Mouse (Mus musculus) lung, embryonic 14.5 days (tissue): ENCODE results near the gene Cpeb4. TPM values are rescaled to one million over a fixed set of nuclear protein-coding genes. Genes with fewer than 3 reads are reported as not detected.

Source experiments
- ATAC-seq: fragments of 200-750 bp; cut with Nextera tagmentation; 2 replicates; pipeline ENCODE4 v1.8.0; 2017; ENCODE audit warnings: mild to moderate bottlenecking, moderate TSS enrichment, moderate library complexity; ENCODE audit not compliant: insufficient read depth
- DNase-seq: peaks from one replicate; pipeline ENCODE4 v3.0.0-alpha.2; 2015
- H3K27ac ChIP-seq: fragments of 300-500 bp; sonication (generic); 2 replicates; pipeline ENCODE4 v1.5.1; 2014; ENCODE audit warnings: low read depth, mild to moderate bottlenecking, moderate library complexity
- H3K27me3 ChIP-seq: fragments of 300-500 bp; sonication (generic); 2 replicates; pipeline ENCODE4 v1.6.1; 2014; ENCODE audit warnings: low read length, control low read depth; ENCODE audit not compliant: insufficient read depth
- H3K36me3 ChIP-seq: fragments of 300-500 bp; sonication (generic); 2 replicates; pipeline ENCODE4 v1.6.1; 2014; ENCODE audit warnings: control low read depth; ENCODE audit not compliant: insufficient read depth
- H3K4me1 ChIP-seq: fragments of 300-500 bp; sonication (generic); 2 replicates; pipeline ENCODE4 v1.6.1; 2014; ENCODE audit warnings: antibody characterized with exemption, control low read depth; ENCODE audit not compliant: insufficient read depth
- H3K4me2 ChIP-seq: fragments of 300-500 bp; sonication (generic); 2 replicates; pipeline ENCODE4 v1.6.1; 2014; ENCODE audit warnings: mild to moderate bottlenecking
- H3K4me3 ChIP-seq: fragments of 300-500 bp; sonication (generic); 2 replicates; pipeline ENCODE4 v1.5.1; 2014; ENCODE audit warnings: low read depth, low read length
- H3K9ac ChIP-seq: fragments of 300-500 bp; sonication (generic); 2 replicates; pipeline ENCODE4 v1.6.1; 2014
- H3K9me3 ChIP-seq: fragments of 300-500 bp; sonication (generic); 2 replicates; pipeline ENCODE4 v1.6.1; 2016; ENCODE audit warnings: low read depth, low read length, control low read depth
- CTCF ChIP-seq: IDR thresholded peaks from 2 replicates; pipeline ENCODE4 v1.5.1; 2016; ENCODE audit warnings: antibody characterized with exemption, low read depth
- WGBS: fragments of 180-500 bp; shearing (Covaris S2); extraction: QIAGEN DNeasy Blood & Tissue Kit; methylation state at CpG from one replicate; pipeline ENCODE4 v1.1.7; 2014; 5-methylcytosine and 5-hydroxymethylcytosine counted together
- polyA plus RNA-seq: library from polyadenylated mRNA; unstranded; fragments of >200 nt; fragmentation: Nextera tagmentation; extraction: Ambion mirVana; gene quantifications from 2 replicates; pipeline ENCODE4 v1.2.1, GENCODE M21; 2014

Gene Cpeb4
- polyA plus RNA-seq, 1 experiment from 2014 or later = 5.1 TPM

GRCm38 (mm10) chr11:31917769-31918168 lies 45.8 kb downstream of the Cpeb4 start:
- no peaks in the 10 kb centered on the region for H3K36me3 ChIP-seq
- ATAC-seq (no peak), DNase-seq (no peak)
- no peak overlapping the region for H3K9ac ChIP-seq
- no peak overlapping the region for H3K4me2 ChIP-seq
- no peak overlapping the region for H3K4me3 ChIP-seq
- H3K27me3 ChIP-seq = no peaks in the 10 kb centered on the region
- WGBS = 86% methylated on average over 1 of the region's 1 CpGs
- H3K4me1 ChIP-seq = no peaks in the 10 kb centered on the region
- no peak for TF ChIP-seq CTCF
- H3K27ac ChIP-seq = no peak overlapping the region
- no peaks in the 10 kb centered on the region for H3K9me3 ChIP-seq

- ATAC-seq (no peak), DNase-seq (no peak)
- H3K27me3 ChIP-seq = no peaks in the 10 kb centered on the region
- no peak overlapping the region for H3K9ac ChIP-seq
- no peak overlapping the region for H3K4me3 ChIP-seq
- H3K36me3 ChIP-seq = peaks cover 31% of the 10 kb centered on the region
- no peak overlapping the region for H3K27ac ChIP-seq
- no peak overlapping the region for H3K4me2 ChIP-seq
- H3K4me1 ChIP-seq = no peaks in the 10 kb centered on the region
- no peaks in the 10 kb centered on the region for H3K9me3 ChIP-seq
- 87% methylated on average over 10 of the region's 10 CpGs for WGBS
- no peak for TF ChIP-seq CTCF
Measured at GRCm38 (mm10) chr11:31930051-31930450, 58.0 kb downstream of the Cpeb4 start.

GRCm38 (mm10) chr11:31935652-31936051 lies 63.6 kb downstream of the Cpeb4 start:
- Histone ChIP-seq H3K4me1 (no peaks in the 10 kb centered on the region), H3K4me2 (no peak overlapping the region), H3K9ac (no peak overlapping the region), H3K27me3 (no peaks in the 10 kb centered on the region), H3K27ac (no peak overlapping the region), H3K36me3 (peaks cover 5% of the 10 kb centered on the region; the same call in 1 of the 2 replicates), H3K4me3 (no peak overlapping the region), H3K9me3 (no peaks in the 10 kb centered on the region)
- DNase-seq (no peak), ATAC-seq (no peak)
- WGBS = 19% methylated on average over 4 of the region's 4 CpGs
- TF ChIP-seq CTCF = no peak

GRCm38 (mm10) chr11:31936910-31937525 lies 65.0 kb downstream of the Cpeb4 start:
- no peaks in the 10 kb centered on the region for H3K9me3 ChIP-seq
- H3K4me2 ChIP-seq = no peak overlapping the region
- H3K27ac ChIP-seq = no peak overlapping the region
- no peak overlapping the region for H3K9ac ChIP-seq
- ATAC-seq (no peak), DNase-seq (no peak)
- no peaks in the 10 kb centered on the region for H3K36me3 ChIP-seq
- 72% methylated on average over 10 of the region's 10 CpGs for WGBS
- H3K4me1 ChIP-seq = no peaks in the 10 kb centered on the region
- no peak overlapping the region for H3K4me3 ChIP-seq
- no peaks in the 10 kb centered on the region for H3K27me3 ChIP-seq
- no peak for TF ChIP-seq CTCF

GRCm38 (mm10) chr11:31940898-31941639 lies 69.1 kb downstream of the Cpeb4 start:
- H3K9me3 ChIP-seq = no peaks in the 10 kb centered on the region
- no peak overlapping the region for H3K27ac ChIP-seq
- H3K4me1 ChIP-seq = no peaks in the 10 kb centered on the region
- no peaks in the 10 kb centered on the region for H3K36me3 ChIP-seq
- peak; percentile 55 for DNase-seq
- no peak for ATAC-seq
- H3K9ac ChIP-seq = no peak overlapping the region
- H3K4me3 ChIP-seq = no peak overlapping the region
- TF ChIP-seq CTCF = no peak
- no peaks in the 10 kb centered on the region for H3K27me3 ChIP-seq
- no peak overlapping the region for H3K4me2 ChIP-seq
- 74% methylated on average over 13 of the region's 13 CpGs for WGBS

- H3K36me3 ChIP-seq = no peaks in the 10 kb centered on the region
- no peaks in the 10 kb centered on the region for H3K4me1 ChIP-seq
- no peak overlapping the region for H3K27ac ChIP-seq
- no peak overlapping the region for H3K4me3 ChIP-seq
- no peak for ATAC-seq
- no peaks in the 10 kb centered on the region for H3K27me3 ChIP-seq
- no peak overlapping the region for H3K4me2 ChIP-seq
- H3K9ac ChIP-seq = no peak overlapping the region
- no peaks in the 10 kb centered on the region for H3K9me3 ChIP-seq
- peak; percentile 57 for DNase-seq
- WGBS = 75% methylated on average over 4 of the region's 4 CpGs
- TF ChIP-seq CTCF = peak; percentile 41
Measured at GRCm38 (mm10) chr11:31941640-31942638, 69.9 kb downstream of the Cpeb4 start.

GRCm38 (mm10) chr11:31945471-31945870 lies 73.5 kb downstream of the Cpeb4 start:
- ATAC-seq (no peak), DNase-seq (no peak)
- Histone ChIP-seq H3K9ac (no peak overlapping the region), H3K27ac (no peak overlapping the region), H3K36me3 (no peaks in the 10 kb centered on the region), H3K4me1 (no peaks in the 10 kb centered on the region), H3K4me2 (no peak overlapping the region), H3K9me3 (no peaks in the 10 kb centered on the region), H3K4me3 (no peak overlapping the region), H3K27me3 (no peaks in the 10 kb centered on the region)
- no peak for TF ChIP-seq CTCF
- WGBS = 67% methylated on average over 3 of the region's 3 CpGs
